Mouse (Mus musculus): ENCODE results near the gene Tspan9. TPM values are rescaled to one million over a fixed set of nuclear protein-coding genes. Genes with fewer than 3 reads are reported as not detected.

Gene Tspan9
- polyA plus RNA-seq, 1 experiment from 2014 or later, result 34.5 TPM

DNA sequence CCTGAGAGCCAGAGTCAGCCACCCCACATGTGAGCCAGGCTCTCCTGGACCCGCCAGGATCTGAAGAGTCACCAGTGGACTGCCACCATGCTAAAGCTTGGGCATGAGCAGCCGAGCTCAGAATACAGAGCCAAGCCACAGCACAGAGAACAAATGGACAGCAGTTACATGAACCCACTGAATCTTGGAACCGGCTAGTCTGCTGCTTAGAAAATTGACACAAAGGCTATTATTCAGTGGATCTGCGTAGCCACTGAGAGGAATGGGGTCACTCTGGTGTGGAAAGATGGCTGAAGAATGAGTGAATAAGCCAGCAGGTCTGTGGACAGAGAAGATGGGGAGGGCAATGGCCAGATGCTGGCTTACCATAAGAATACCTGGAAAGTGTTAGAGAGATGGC, 12.7 kb downstream of the Tspan9 start:
- Histone ChIP-seq H3K27me3 (no peaks in the 10 kb centered on the region), H3K27ac (no peak overlapping the region), H3K4me3 (replicated peaks) (no peak overlapping the region), H3K9ac (no peak overlapping the region), H3K4me2 (no peak overlapping the region), H3K9me3 (no peaks in the 10 kb centered on the region), H3K4me1 (peaks cover 19% of the 10 kb centered on the region), H3K36me3 (replicated peaks) (no peaks in the 10 kb centered on the region)
- ATAC-seq (ENCODE audit: low FRiP score), result no peak
- WGBS, result 74% methylated on average over 4 of the region's 4 CpGs

DNA sequence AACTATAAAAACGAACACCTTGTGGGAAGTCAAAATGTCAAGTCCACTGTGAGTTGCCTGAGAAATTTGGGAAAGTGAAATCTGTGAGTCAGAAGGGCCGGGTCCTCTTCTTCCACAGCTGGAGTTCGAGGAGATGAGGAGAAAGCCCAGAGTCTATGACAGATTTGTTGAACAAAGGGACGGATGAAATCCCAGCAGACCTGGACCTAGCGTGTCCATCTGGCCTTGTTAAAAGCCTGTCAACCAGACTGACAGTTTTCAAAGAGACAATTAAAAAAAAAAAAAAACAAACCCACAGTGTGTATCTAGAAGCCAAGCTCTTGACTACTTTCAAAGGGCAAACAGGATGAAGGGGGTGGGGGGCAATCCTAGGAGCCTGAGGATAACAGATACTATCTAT, 14.0 kb downstream of the Tspan9 start:
- Histone ChIP-seq H3K9me3 (no peaks in the 10 kb centered on the region), H3K4me1 (peaks cover 14% of the 10 kb centered on the region), H3K4me2 (no peak overlapping the region), H3K27ac (no peak overlapping the region), H3K36me3 (replicated peaks) (no peaks in the 10 kb centered on the region), H3K27me3 (no peaks in the 10 kb centered on the region), H3K4me3 (replicated peaks) (no peak overlapping the region), H3K9ac (no peak overlapping the region)
- no peak for ATAC-seq (ENCODE audit: low FRiP score)
- WGBS, result 53% methylated on average over 5 of the region's 5 CpGs

DNA sequence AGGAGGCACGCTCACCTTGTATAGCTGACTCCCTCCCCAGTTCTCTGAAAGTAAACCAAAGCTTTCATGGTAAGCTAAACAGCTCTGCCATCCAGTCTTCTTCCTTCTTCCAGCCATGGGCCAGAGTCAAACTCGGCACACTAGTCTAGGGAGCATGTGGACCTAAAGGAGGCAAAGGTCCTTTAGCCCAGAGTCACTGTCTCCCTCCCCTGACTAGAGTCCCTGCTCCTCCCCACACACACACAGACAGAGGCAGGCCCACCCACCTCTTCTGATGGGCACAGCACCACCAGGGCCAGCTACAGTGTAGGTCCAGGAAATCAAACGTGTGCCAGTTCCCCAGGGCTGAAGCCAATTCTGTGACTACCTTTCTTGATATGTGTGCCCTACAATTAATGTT, 16.1 kb downstream of the Tspan9 start:
- no peak overlapping the region for H3K9ac ChIP-seq
- H3K27me3 ChIP-seq, result no peaks in the 10 kb centered on the region
- WGBS, result 77% methylated on average over 3 of the region's 3 CpGs
- no peak overlapping the region for H3K4me2 ChIP-seq
- H3K4me1 ChIP-seq, result peaks cover 14% of the 10 kb centered on the region
- no peaks in the 10 kb centered on the region for H3K36me3 ChIP-seq (replicated peaks)
- no peaks in the 10 kb centered on the region for H3K9me3 ChIP-seq
- no peak overlapping the region for H3K4me3 ChIP-seq (replicated peaks)
- no peak for ATAC-seq (ENCODE audit: low FRiP score)
- no peak overlapping the region for H3K27ac ChIP-seq

DNA sequence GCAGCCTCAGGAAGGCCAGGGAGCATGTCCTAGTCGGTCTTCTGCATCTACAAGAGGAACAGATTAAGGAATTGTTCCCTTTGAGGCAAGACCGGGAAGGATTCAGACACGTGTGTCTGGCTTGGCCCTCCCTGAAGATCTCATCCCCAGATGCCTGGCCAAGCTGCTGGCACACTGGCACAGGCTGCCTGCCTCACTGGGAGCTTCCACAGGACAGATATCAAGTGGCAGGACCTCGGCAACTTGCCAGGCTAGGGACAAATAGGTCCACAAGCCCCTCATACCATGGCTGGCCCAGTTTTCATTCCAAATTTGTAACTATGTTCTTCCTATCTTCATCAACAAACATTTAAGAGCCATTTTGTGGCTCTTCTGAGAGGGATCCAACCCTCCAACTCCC, 16.5 kb downstream of the Tspan9 start:
- WGBS, result 80% methylated on average over 4 of the region's 4 CpGs
- Histone ChIP-seq H3K4me2 (no peak overlapping the region), H3K9ac (no peak overlapping the region), H3K9me3 (no peaks in the 10 kb centered on the region), H3K27me3 (no peaks in the 10 kb centered on the region), H3K27ac (no peak overlapping the region), H3K4me1 (peaks cover 14% of the 10 kb centered on the region), H3K36me3 (replicated peaks) (no peaks in the 10 kb centered on the region), H3K4me3 (replicated peaks) (no peak overlapping the region)
- ATAC-seq (ENCODE audit: low FRiP score), result no peak

DNA sequence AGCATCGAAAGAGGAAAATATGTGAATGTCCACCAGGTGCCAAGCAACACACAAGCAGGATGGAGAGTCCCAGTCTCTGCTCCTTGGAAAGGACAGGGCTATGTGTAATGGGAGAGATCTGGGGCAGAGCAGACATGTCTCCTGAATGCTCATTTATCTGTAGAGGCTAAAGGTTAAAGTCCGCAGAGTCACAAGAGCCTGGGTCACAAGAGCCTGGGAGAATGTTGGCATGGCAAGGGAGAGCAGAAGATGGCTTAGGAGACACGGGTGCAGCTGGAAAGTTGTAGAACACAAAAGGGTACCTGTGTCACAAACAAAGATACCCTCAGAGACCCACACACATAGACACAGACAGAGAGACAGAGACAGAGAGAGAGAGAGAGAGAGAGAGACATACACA, 17.9 kb downstream of the Tspan9 start:
- Histone ChIP-seq H3K9me3 (no peaks in the 10 kb centered on the region), H3K9ac (no peak overlapping the region), H3K27me3 (no peaks in the 10 kb centered on the region), H3K27ac (no peak overlapping the region), H3K4me2 (no peak overlapping the region), H3K4me1 (peaks cover 18% of the 10 kb centered on the region), H3K36me3 (replicated peaks) (no peaks in the 10 kb centered on the region), H3K4me3 (replicated peaks) (no peak overlapping the region)
- WGBS, result 83% methylated on average over 3 of the region's 3 CpGs
- ATAC-seq (ENCODE audit: low FRiP score), result no peak

DNA sequence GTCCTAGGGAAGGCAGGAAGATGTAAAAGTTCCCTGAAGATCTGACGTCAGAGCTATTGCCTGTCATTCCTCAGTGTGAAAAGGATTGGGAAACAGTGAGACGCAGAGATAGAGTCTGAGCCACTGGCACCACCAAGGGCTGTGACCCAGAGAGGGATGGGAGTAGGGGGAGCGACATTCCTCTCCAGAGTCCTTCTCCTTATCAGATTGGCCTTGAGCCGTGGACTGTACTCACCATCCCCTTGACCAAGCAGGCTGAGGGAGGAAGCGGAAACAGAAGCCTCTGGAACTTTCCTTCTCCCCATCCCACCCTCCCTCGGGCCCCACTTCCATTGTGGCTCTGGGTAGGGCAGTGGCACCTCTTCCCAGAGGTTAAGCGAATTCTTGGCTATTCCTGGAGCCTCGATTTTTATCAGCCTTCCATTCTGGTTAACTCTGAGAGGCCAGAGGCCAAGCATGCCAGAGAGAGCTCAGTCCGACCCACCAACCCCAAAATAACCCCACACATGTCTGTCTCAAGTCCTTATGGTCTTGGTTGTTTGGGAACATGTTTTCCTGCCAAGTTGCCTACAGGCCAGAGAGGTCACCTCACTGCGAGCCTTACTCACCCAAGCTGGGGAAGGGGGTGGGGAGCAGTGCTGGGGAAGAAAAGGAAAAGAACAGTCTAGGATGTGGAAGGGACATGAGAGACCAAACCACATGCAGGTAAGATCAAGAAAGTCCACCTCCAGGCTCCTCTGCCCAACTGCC, 19.0 kb downstream of the Tspan9 start:
- WGBS, result 73% methylated on average over 10 of the region's 10 CpGs
- no peak overlapping the region for H3K4me2 ChIP-seq
- no peaks in the 10 kb centered on the region for H3K36me3 ChIP-seq (replicated peaks)
- H3K9ac ChIP-seq, result no peak overlapping the region
- H3K27ac ChIP-seq, result no peak overlapping the region
- ATAC-seq (ENCODE audit: low FRiP score), result no peak
- no peaks in the 10 kb centered on the region for H3K9me3 ChIP-seq
- peaks cover 15% of the 10 kb centered on the region for H3K4me1 ChIP-seq
- no peaks in the 10 kb centered on the region for H3K27me3 ChIP-seq
- H3K4me3 ChIP-seq (replicated peaks), result no peak overlapping the region

DNA sequence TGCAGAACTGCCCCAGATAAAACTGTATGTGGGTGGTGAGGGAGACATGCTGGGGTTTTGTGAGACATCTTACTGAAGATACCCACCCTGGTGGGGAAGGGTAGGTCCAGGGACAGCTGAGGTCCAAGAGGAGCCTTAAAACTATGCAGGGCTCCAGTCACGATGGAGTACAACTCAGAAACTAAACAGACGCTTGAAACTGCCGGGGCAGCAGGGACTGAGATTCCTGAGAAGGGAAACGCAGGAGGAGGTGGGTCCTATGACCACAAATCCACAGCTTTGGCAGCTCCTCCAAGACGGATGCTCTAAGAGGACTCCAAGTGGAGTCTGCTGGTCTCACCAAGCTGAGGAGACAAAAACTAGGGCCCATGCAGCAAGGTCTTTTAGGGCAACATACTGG, 21.3 kb downstream of the Tspan9 start:
- no peaks in the 10 kb centered on the region for H3K9me3 ChIP-seq
- no peaks in the 10 kb centered on the region for H3K27me3 ChIP-seq
- no peaks in the 10 kb centered on the region for H3K36me3 ChIP-seq (replicated peaks)
- no peak overlapping the region for H3K27ac ChIP-seq
- H3K4me1 ChIP-seq, result peaks cover 7% of the 10 kb centered on the region; the same call in 1 of the 2 replicates
- no peak for ATAC-seq (ENCODE audit: low FRiP score)
- 91% methylated on average over 5 of the region's 5 CpGs for WGBS
- H3K4me3 ChIP-seq (replicated peaks), result no peak overlapping the region
- no peak overlapping the region for H3K9ac ChIP-seq
- H3K4me2 ChIP-seq, result no peak overlapping the region

DNA sequence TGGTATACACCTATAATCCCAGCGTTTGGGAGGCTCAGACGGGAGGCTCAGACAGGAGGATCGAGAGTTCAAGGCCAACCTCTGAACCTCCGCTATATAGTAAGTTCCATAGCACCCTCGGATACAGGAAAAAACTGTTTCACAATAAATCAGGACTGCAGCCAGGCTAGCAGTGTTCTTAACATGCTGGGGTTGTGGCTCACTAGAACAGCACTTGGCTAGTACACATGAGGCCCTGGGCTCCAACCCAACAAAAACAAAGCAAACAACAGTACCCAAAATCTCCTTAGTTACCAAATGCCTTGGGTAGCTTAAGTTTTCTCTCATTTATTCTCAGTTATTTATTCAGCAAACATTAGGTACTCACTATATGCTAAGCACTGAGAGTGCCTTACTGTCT, 21.7 kb downstream of the Tspan9 start:
- Histone ChIP-seq H3K27me3 (no peaks in the 10 kb centered on the region), H3K4me1 (peaks cover 7% of the 10 kb centered on the region; the same call in 1 of the 2 replicates), H3K9ac (no peak overlapping the region), H3K9me3 (no peaks in the 10 kb centered on the region), H3K4me2 (no peak overlapping the region), H3K36me3 (replicated peaks) (no peaks in the 10 kb centered on the region), H3K4me3 (replicated peaks) (no peak overlapping the region), H3K27ac (no peak overlapping the region)
- ATAC-seq (ENCODE audit: low FRiP score), result no peak
- 97% methylated on average over 5 of the region's 5 CpGs for WGBS

DNA sequence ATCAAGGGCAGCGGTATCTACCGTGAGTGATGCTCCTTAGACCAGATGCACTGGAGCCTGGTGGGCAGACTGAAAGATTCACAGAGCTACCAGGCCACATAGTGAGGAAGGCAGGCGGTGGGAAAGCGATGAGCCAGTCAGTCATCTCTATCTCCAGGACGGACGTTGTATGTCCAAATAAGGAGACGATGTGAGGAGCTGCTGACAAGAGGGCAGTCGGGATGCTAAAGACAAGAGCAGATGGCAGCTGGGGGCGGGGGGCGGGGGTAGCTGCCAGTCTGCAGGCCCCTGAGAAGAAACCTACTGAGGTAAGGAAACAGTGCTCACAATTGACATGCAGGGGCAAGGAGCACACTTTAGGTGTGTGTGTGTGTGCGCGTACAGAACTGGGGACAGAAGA, 22.6 kb downstream of the Tspan9 start:
- Histone ChIP-seq H3K4me2 (no peak overlapping the region), H3K36me3 (replicated peaks) (no peaks in the 10 kb centered on the region), H3K9me3 (no peaks in the 10 kb centered on the region), H3K27ac (no peak overlapping the region), H3K4me1 (peaks cover 7% of the 10 kb centered on the region; the same call in 1 of the 2 replicates), H3K9ac (no peak overlapping the region), H3K27me3 (no peaks in the 10 kb centered on the region), H3K4me3 (replicated peaks) (no peak overlapping the region)
- no peak for ATAC-seq (ENCODE audit: low FRiP score)
- 87% methylated on average over 12 of the region's 12 CpGs for WGBS

DNA sequence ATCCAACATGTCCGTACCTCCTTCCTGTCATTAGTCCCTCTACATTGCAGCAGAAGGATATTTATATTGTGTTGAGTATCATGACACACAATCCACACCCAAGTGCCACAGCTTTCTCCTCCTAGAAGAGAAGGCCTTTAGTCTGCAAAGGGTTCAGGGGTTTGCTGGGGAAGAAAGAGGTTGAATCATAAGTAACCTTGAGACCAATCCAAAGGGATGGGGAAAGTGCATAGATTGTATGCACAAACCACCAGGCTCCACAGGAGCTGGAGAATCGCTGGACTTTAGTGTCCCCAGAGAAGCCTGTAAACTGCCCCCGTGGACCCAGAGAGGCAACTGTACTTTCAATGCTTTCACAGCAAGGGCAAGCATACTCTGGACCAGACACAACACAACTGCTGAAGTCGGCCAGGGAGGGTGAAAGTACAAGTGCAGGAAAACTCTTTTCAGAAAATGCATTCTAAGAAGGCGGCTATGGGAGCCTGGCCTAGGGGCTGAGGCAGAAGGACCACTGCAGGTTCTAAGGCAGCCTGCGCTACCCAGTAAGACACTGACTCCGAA, 24.6 kb downstream of the Tspan9 start:
- ATAC-seq (ENCODE audit: low FRiP score), result no peak
- H3K27me3 ChIP-seq, result no peaks in the 10 kb centered on the region
- H3K9ac ChIP-seq, result no peak overlapping the region
- H3K27ac ChIP-seq, result no peak overlapping the region
- no peaks in the 10 kb centered on the region for H3K36me3 ChIP-seq (replicated peaks)
- H3K4me1 ChIP-seq, result peaks cover 7% of the 10 kb centered on the region; the same call in 1 of the 2 replicates
- H3K4me2 ChIP-seq, result no peak overlapping the region
- H3K4me3 ChIP-seq (replicated peaks), result no peak overlapping the region
- no peaks in the 10 kb centered on the region for H3K9me3 ChIP-seq
- WGBS, result 92% methylated on average over 7 of the region's 7 CpGs

DNA sequence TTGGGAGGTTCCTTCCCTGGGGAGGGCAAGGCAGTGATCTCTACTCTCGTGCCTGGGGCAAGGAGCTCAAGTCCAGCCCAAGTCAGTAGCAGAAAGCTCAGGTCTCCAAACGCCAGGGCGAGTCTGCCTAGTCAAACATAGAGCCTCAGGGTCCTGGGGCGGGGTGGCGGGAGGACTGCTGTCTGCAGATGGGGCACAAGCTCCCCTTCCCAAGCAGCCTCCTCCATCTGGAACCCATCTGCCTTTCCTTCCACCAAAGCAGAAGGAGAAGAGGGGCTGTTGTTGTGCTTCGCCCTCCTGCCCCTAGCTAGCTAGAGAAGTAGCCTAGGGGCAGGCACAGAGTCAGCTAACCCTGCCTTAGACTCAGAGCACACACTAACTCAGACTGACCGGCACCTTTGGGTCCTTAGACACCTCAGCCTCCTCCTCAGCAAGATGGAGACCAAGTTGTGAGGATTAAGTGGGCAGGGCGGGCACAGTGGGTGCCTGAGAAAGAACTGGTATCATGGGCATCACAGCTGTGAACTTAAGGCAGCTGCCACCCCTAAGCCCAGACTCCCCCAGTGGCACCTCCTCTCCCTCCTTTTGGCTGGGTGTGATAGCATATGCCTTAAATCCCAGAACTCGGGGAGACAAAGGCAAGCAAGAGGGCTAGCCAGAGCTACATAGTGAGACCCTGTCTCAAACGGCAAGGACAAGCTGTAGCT, 26.4 kb downstream of the Tspan9 start:
- ATAC-seq (ENCODE audit: low FRiP score), result no peak
- Histone ChIP-seq H3K27ac (no peak overlapping the region), H3K27me3 (no peaks in the 10 kb centered on the region), H3K4me3 (replicated peaks) (no peak overlapping the region), H3K4me1 (peaks cover 22% of the 10 kb centered on the region), H3K36me3 (replicated peaks) (no peaks in the 10 kb centered on the region), H3K9me3 (no peaks in the 10 kb centered on the region), H3K4me2 (no peak overlapping the region), H3K9ac (no peak overlapping the region)
- 73% methylated on average over 10 of the region's 10 CpGs for WGBS

DNA sequence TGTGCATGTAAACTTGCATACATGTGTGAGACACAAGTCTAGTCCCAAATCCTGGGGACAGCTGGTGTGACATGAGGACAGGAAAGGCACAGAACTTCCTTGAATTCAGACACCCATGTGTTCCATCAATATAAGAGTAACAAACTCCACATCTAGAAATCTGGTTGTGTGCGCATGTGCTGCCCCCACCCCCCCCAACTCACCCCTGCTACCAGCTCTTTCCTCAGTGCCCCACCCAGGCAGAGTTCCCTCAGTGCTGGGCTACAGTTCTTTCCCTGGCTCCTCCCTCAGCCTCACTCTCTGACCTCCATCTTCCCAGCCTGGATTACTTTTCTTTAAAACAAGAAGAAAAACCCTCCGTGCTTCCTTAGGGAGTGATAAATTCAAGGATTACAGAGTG, 27.1 kb downstream of the Tspan9 start:
- peaks cover 28% of the 10 kb centered on the region for H3K4me1 ChIP-seq
- WGBS, result 62% methylated on average over 2 of the region's 2 CpGs
- no peak overlapping the region for H3K4me3 ChIP-seq (replicated peaks)
- no peak overlapping the region for H3K27ac ChIP-seq
- no peak for ATAC-seq (ENCODE audit: low FRiP score)
- no peak overlapping the region for H3K4me2 ChIP-seq
- no peaks in the 10 kb centered on the region for H3K36me3 ChIP-seq (replicated peaks)
- H3K27me3 ChIP-seq, result no peaks in the 10 kb centered on the region
- no peaks in the 10 kb centered on the region for H3K9me3 ChIP-seq
- H3K9ac ChIP-seq, result no peak overlapping the region

Measured in forebrain, embryonic 12.5 days (tissue).